Mouse (Mus musculus): ENCODE measurements around the gene Khdc3.
"Not testable (repeated sequence)": the region's sequence is repeated elsewhere in the genome, so short reads cannot be mapped to it uniquely, and the experiment has no call there.

Khdc3 gene

DNA sequence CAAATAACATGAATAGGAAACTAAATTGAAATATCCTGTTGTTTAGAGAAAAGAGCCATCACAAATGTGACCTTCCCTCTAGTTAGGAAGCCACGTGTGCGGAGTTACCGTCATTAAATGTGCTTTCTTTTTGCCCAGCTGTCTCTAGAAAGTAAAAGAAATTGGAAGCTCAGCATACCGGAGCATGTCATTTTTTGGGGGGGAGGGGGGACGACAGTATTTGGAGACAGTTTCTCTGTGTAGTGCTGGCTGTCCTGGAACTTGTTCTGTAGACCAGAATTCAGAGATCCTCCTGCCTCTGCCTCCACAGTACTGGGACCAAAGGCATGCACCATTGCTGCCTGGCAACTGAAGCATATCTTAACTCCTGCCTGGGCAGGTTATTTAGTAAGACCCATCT, at the start of gene Khdc3:
TSS of gene Khdc3 (plus strand) at position 301 of the 400 bp plus-strand sequence.
- DNase-seq (ENCODE audit: low spot score): no peak

DNA sequence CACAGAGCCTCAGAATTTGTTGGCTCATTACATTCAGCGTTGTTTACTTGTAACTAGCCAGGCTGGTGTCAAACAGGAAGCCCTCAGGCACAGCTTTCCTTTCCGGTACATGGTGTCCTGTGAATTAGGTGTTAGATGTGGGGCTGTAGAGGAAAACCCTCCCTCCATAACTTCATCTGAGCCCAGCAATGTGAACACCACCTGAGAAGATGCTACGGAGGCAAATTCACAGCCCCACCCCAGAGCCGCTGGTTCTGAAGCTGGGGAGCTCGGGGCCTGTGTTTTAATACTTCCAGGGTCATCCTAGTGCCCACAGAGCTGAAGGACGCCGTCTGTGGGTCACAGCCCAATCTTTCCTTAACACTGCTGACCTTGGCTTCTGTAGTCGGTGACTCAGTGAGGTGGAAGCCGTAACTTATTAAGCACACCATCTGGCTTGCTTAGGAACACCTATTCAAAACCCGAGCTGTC, 46.2 kb upstream of the Khdc3 start:
- no peak for DNase-seq (ENCODE audit: low spot score)

GRCm38 (mm10) chr9:73059224-73059623, 42.4 kb upstream of the Khdc3 start:
- no peak for DNase-seq (ENCODE audit: low spot score)

DNA sequence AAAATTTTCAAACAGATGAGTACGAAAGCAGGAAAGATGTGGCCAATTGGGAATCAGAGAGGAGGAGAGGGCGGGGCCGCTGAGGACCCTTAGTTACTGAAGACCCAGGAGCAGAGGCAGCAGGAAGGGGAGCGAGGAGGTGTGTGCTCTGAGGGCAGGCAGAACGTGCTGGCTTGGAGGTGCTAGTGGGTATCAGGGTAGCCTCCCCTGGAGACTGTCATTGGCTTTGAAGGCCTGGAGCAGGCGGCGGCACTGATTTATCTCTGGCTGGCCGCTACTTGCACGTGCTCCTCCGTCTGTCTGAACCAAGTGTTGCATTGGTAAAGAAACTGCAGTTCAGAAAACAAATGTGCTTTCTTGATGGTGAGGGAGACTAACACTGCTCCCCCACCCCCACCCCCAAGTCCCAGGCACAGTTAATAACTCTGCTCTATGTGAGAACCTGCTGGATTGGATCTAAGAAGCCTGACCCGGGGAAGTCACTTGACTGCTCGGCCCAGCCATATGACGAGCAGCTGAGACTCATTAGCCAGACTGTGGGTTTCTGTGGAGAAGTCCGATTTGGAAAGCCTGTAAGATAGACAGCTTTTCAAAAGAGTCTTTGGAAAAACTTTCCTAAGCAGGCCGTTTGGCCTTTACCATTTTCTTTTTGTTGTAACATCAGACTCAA, 37.9 kb upstream of the Khdc3 start:
- no peak for DNase-seq (ENCODE audit: low spot score)

GRCm38 (mm10) chr9:73067086-73067485, 34.5 kb upstream of the Khdc3 start:
- no peak for DNase-seq (ENCODE audit: low spot score)

GRCm38 (mm10) chr9:73068230-73068679, 33.4 kb upstream of the Khdc3 start:
- no peak for DNase-seq (ENCODE audit: low spot score)

DNA sequence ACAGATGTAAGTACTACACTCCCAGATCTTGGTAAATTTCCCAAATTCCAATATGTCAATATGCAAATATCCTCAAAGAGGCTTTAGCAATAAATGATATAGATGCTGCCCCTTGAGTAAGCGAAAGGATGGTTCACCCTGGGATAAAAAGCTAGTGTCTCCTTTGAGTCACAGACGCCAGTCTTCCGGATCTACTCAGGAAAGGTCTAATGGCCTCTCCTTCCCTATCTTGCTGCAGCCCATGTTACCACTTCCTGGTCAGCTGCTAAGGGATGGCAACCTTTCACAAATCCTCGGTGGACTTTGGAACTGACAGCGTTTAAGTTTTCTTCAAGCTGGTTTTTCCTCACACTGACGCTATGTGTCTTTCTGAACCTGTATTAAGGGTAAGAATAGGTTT, 32.9 kb upstream of the Khdc3 start:
- DNase-seq (ENCODE audit: low spot score): no peak

GRCm38 (mm10) chr9:73070971-73071659, 30.5 kb upstream of the Khdc3 start:
- no peak for DNase-seq (ENCODE audit: low spot score)

DNA sequence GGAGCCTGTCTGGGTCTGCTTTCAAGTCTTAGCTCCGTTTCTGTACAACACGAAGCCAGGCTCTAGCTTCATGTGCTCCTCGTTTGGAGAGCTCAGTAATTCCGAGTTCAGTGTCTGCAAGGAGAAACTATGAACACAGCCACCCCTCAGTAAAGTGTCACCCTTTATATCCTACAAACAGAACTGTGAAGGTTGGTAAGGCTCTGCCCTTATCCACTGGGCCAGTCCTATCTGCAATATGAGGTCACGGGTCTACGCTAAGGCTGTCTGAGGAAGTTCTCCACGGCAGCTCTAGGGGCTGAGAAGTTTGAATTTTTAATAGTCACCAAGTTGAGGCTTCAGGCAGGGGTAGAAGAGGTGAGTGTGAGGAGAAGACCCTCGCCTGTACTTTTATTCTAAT, 29.2 kb upstream of the Khdc3 start:
- DNase-seq (ENCODE audit: low spot score): no peak

DNA sequence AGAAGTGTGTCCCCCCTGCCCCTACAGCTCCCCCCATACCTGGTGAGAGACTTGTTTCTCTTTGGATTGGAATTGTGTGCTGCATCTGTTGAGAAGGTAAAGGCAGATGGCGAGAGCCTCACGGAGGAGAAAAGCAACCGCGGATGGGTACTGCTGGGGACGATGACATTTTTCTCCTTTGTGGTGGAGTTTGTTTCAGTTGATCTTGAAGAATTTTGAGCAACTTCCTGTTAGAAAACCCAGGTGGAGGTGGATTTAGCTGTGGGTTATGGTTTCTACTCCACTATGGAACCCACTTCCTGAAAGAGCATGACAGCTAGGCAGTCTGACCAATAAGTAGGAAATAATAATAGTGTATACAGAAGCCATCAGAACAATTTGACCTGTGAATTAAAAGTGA, 28.5 kb upstream of the Khdc3 start:
- DNase-seq (ENCODE audit: low spot score): no peak

GRCm38 (mm10) chr9:73079349-73079748, 22.3 kb upstream of the Khdc3 start:
- not testable (repeated sequence) for DNase-seq (ENCODE audit: low spot score)

DNA sequence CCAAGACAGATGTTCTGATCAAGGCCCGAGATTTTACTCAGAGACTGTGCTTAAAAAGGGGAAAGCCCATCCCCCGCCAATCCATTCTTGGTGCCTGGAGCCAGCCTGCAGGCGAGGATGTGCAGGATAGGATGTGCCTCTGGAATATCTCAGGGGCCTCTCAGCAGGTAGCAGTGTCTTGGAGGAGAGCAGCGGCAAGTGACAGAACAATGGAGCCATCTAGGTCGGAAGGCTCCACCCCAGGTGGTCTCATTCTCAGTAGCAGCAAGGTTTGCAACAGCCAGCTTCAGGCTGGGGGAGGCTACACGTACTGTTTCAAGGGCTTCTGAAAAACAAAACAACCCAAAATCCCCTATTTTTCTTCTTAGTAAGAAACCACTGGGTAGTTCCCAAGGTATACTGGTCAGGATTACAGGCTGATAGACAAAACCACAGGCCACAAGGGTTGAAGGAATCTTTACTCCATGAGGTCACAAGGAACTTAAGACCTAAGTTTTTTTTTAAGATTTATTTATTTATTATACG, 21.8 kb upstream of the Khdc3 start:
- DNase-seq (ENCODE audit: low spot score): no peak

GRCm38 (mm10) chr9:73082291-73083000, 19.2 kb upstream of the Khdc3 start:
- no peak for DNase-seq (ENCODE audit: low spot score)

DNA sequence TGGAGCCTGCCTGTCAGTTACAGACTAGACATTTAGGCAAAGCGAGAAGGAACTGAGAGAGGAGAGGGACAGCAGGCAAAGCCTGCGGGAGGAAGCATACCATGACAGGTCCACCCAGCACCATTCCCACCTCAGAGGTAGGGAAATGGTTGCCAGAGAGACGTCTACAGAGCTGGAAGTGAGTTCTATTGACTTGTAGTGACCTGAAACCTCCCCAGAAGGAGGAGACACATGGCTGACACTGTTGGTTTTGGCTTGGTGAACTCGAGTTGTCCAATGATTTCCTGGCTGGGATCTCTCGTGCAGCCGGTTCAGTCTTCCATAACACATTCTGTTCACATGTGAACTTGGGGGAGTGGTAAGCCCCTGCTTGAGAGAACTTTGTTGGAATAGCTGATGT, 17.7 kb upstream of the Khdc3 start:
- no peak for DNase-seq (ENCODE audit: low spot score)

GRCm38 (mm10) chr9:73085845-73086244, 15.8 kb upstream of the Khdc3 start:
- DNase-seq (ENCODE audit: low spot score): no peak

GRCm38 (mm10) chr9:73087121-73087520, 14.5 kb upstream of the Khdc3 start:
- DNase-seq (ENCODE audit: low spot score): no peak

DNA sequence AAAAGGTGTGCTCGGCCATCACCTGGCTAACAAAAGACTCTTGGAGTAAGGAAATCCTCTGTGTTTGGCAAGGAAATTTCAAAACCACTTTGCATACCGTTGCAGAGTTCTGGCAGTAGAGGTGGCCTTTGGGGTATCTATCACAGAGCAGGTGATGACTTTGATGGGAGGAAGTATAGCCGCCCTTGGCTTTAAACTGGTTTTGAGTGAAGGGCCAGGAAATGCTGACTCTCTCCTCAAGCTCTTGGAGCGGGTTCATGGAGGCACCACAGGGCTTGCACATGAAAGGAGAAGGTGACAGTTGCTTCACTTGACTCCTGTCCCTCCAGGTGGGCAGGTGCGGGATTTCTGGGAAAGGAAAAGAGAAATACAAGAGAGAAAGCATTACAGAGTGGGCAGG, 14.1 kb upstream of the Khdc3 start:
- no peak for DNase-seq (ENCODE audit: low spot score)

GRCm38 (mm10) chr9:73089222-73089920, 12.3 kb upstream of the Khdc3 start:
- no peak for DNase-seq (ENCODE audit: low spot score)

- DNase-seq (ENCODE audit: low spot score): no peak
These were observed 11.5 kb upstream of the Khdc3 start for GRCm38 (mm10) chr9:73090121-73090520.

DNA sequence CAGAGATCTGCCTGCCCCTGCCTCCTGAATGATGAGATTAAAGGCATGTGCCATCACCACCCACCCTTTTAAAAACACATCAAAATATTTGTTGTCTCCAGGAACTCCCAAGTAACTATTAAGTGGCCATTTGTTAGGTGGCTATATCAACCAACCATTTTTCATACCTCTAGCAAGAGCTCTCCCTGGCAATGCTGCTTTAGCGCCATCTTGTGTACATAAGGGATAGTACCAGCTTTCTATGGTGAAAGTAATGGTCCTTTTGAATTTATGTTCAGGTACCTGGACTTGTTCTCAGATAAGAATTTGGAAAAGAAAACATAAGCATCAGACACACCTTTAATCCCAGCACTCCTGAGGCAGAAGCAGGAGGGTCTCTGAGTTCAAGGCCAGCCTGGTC, 9.9 kb upstream of the Khdc3 start:
- no peak for DNase-seq (ENCODE audit: low spot score)

DNA sequence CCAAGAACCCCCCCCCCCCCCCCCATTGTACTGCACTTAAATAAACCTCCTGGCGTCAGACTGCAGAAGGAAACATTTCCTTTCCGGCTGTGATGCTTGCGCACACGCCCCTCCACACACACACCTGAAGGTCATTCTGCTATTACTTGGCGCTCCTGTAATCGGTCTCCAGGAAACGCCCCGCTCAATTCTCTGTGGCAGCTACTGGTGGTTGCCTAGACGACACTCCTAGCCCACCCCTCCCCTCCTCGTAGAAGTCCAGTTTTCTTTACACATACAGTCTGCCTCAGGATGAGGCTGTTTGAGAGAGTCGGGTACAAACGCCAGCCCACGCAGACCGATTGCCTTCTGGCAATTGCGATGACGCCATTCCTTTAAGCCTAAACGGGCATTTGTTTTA, 7.1 kb upstream of the Khdc3 start:
- DNase-seq (ENCODE audit: low spot score): no peak

GRCm38 (mm10) chr9:73097898-73098297, 3.7 kb upstream of the Khdc3 start:
- DNase-seq (ENCODE audit: low spot score): no peak
